15 mouse cellular contexts compared by ENCODE assay signal in the genomic region with DNA sequence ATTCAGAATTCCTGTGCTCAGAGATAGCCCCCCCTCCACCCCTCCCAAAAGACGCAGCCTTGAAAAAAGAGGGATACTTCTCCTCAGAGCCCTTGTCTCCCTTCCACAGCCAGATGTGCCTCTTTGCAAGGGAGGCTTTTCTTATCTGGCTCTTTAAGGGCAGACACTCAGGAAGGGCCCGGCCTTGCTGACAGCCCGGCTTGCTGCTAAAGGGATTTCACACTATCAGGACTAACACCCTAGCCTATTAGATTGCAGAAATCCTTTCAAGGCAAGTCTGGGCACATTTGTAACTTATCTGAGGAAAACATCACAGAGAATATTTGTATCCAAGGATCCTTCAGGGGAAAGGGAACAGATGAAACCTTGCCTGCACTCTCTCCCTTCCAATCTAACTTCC.
"Had no signal": no experiment of that assay in that cellular context is flagged by ENCODE, and none has a peak within 500 bp of the region (broad histone marks: within the 10 kb centered on the region; RNA-seq: fewer than 3 reads in every experiment).

No protein-coding gene starts in this region.

- H3K27ac ChIP-seq: left cerebral cortex, adult 2 months; limb, embryonic 10.5 days; liver, embryonic 15.5 days; neural tube, embryonic 15.5 days; stomach, postnatal 0 days had no signal

- H3K4me1 ChIP-seq: liver, embryonic 15.5 days had no signal

- H3K27me3 ChIP-seq: liver, embryonic 15.5 days; neural tube, embryonic 15.5 days had no signal

- H3K36me3 ChIP-seq: limb, embryonic 10.5 days; liver, embryonic 15.5 days; neural tube, embryonic 15.5 days had no signal

- H3K4me3 ChIP-seq: left cerebral cortex, adult 2 months; limb, embryonic 10.5 days; liver, embryonic 15.5 days; myocyte; neural tube, embryonic 15.5 days had no signal

- H3K9ac ChIP-seq: liver, embryonic 15.5 days; neural tube, embryonic 15.5 days had no signal

- H3K9me3 ChIP-seq: limb, embryonic 10.5 days; liver, embryonic 15.5 days; neural tube, embryonic 15.5 days had no signal

- ATAC-seq: intestine, postnatal 0 days; lung, postnatal 0 days had no signal

- DNase-seq: kidney, adult 8-10 months; kidney, postnatal 25 days; lung, adult 2 months; lung, postnatal 4 days; right cerebral cortex, adult 18-20 months; thymus, postnatal 4 days had no signal

- H3K4me2 ChIP-seq: liver, embryonic 11.5 days; liver, embryonic 15.5 days; neural tube, embryonic 15.5 days had no signal
